Mouse (Mus musculus) testis, adult 2 months (tissue): ENCODE results near the gene Cep57l1.

Source experiments
- CTCF ChIP-seq: fragments of 200-500 bp; IDR thresholded peaks from 2 replicates; pipeline ENCODE4 v1.5.1; 2012; ENCODE audit warnings: low read depth, mild to moderate bottlenecking, inconsistent platforms, low read length, moderate library complexity; ENCODE audit not compliant: control insufficient read depth, insufficient read depth, insufficient replicate concordance
- POLR2A ChIP-seq: fragments of 200-500 bp; IDR thresholded peaks from 2 replicates; pipeline ENCODE4 v1.6.1; 2012; ENCODE audit warnings: low read depth, mild to moderate bottlenecking, inconsistent platforms, low read length, moderate library complexity; ENCODE audit not compliant: control insufficient read depth

DNA sequence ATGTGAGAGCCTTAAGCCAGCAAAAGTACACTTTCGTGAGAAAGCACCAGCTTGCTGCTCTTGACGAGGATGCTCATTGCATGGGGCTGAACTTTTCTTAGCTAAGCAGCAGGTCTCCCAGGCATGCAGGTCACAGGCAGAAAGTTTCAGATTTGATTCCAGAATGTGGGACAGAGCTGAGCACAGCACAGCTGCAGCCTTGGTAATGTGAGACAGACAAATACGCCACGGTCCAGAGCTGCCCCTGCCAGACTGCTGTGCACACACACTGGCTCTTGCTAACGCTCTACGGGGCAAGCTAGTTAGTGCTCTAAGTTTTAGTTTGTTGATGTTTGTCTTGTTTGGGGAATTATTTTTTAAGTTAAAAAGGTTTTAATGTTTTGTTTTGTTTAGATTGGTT, 22.5 kb upstream of the Cep57l1 start:
- TF ChIP-seq CTCF (no peak), POLR2A (no peak)
